Mouse (Mus musculus): ENCODE results near the gene Smarce1. TPM values are rescaled to one million over a fixed set of nuclear protein-coding genes. Genes with fewer than 3 reads are reported as not detected.
A peak's percentile ranks its signal among the peaks of the same experiment; 100 is the strongest.

The Smarce1 gene
- polyA plus RNA-seq, 1 experiment from 2014 or later, result 154 TPM

DNA sequence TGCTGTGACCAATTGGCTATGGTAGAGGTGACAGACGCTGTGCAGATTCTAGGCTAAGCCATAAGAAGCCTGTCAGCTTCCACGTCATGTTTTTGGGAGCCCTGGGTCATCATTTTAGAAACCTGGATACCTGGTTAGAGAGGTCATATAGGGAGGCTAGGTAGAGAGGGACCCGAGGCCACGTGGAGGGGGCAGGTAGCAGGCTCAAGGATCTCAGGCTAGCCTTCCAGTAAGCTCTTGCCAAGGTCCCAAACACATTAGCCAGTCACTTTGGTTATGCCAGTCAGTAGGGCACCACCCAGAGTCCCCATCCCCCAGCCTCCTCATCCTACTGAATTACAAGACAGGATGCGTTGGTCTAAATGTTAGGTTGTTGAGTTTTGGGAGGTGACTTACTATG, 11.2 kb upstream of the Smarce1 start:
- Histone ChIP-seq H3K4me1 (replicated peaks; ENCODE audit: insufficient read depth, low read length) (0 out of 2 replicates have a peak, but pooled peaks cover 7% of the 10 kb centered on the region), H3K9me3 (replicated peaks; ENCODE audit: low read length) (no peaks in the 10 kb centered on the region), H3K27ac (no peak overlapping the region), H3K4me2 (ENCODE audit: low read length) (no peak overlapping the region), H3K4me3 (replicated peaks; ENCODE audit: low read depth, low read length) (no peak overlapping the region), H3K27me3 (ENCODE audit: insufficient read depth, low read length) (no peaks in the 10 kb centered on the region), H3K36me3 (ENCODE audit: insufficient read depth, low read length) (no peaks in the 10 kb centered on the region), H3K9ac (ENCODE audit: low read depth, low read length) (no peak overlapping the region)
- no peak for TF ChIP-seq CTCF (IDR thresholded peaks at IDR 0.05; ENCODE audit: low read depth)
- WGBS, result 79% methylated on average over 5 of the region's 5 CpGs
- no peak for ATAC-seq (replicated peaks; ENCODE audit: low FRiP score, low read depth)
- DNase-seq (ENCODE audit: low spot score), result no peak

DNA sequence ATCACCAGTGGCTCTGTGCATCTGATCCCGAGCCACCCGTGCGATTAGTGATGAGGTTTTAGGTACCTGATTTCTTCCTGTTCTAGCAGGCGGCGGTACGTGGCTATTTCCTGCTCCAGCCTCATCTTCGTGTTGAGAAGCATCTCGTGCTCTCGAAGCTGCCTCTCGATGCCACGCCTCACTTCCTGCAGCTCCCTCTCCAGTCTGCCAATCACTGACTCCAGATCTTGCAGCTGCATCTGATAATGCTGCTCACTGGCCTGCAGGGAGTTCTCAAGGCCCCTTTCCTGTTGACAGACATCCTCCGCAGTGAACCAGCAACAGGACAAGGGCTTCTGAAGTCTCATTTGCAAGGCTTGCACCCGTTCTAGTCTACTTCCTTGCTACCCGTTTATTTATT, 7.7 kb upstream of the Smarce1 start:
- TF ChIP-seq CTCF (IDR thresholded peaks at IDR 0.05; ENCODE audit: low read depth), result no peak
- DNase-seq (ENCODE audit: low spot score) (peak; percentile 7), ATAC-seq (replicated peaks; ENCODE audit: low FRiP score, low read depth) (no peak)
- H3K9ac ChIP-seq (ENCODE audit: low read depth, low read length), result no peak overlapping the region
- H3K4me1 ChIP-seq (replicated peaks; ENCODE audit: insufficient read depth, low read length), result no peaks in the 10 kb centered on the region
- H3K27me3 ChIP-seq (ENCODE audit: insufficient read depth, low read length), result no peaks in the 10 kb centered on the region
- H3K27ac ChIP-seq, result no peak overlapping the region
- no peaks in the 10 kb centered on the region for H3K9me3 ChIP-seq (replicated peaks; ENCODE audit: low read length)
- H3K36me3 ChIP-seq (ENCODE audit: insufficient read depth, low read length), result no peaks in the 10 kb centered on the region
- H3K4me2 ChIP-seq (ENCODE audit: low read length), result no peak overlapping the region
- no peak overlapping the region for H3K4me3 ChIP-seq (replicated peaks; ENCODE audit: low read depth, low read length)
- WGBS, result 50% methylated on average over 14 of the region's 14 CpGs

DNA sequence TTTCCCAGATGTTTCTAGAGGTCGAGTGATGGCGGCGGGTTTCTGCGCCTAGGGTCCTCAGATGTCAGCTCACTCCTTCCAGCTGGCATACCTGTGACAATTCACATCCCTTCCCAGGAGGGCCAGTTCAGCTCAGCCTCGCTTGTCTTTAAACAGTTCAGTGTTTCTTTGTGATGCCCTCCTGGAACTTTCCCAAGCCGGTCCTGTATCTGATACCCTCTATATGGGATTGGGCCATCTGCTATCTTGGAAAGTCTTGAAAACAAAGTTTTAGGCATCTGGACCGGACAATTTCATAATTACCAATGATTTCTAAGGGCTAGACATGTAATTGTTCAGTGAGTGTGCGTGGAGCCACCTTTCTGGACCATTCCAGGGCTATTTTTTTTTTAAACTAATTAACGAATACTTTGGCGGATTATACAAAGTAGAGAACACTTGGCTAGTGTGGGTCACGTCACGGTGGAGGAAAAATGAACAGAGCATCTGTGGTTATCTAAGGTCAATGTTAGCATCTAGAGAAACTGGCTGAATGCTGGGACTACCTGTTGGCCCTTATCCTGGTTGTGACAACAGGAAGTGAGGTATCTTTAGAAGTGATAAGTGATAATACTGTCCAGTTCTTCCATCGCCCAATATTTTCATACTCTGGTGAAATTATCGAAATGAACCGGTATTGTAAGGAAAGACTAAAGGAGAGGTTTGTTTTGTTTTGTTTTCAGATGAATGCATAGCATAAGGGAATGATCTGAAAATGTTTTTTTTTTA, 416 bp upstream of the Smarce1 start:
- 23% methylated on average over 15 of the region's 15 CpGs for WGBS
- Histone ChIP-seq H3K4me1 (replicated peaks; ENCODE audit: insufficient read depth, low read length) (0 out of 2 replicates have a peak, but pooled peaks cover 6% of the 10 kb centered on the region), H3K4me2 (ENCODE audit: low read length) (peak overlapping the region; percentile 59), H3K4me3 (replicated peaks; ENCODE audit: low read depth, low read length) (peak overlapping the region; percentile 94), H3K27me3 (ENCODE audit: insufficient read depth, low read length) (no peaks in the 10 kb centered on the region), H3K27ac (peak overlapping the region; percentile 99), H3K9ac (ENCODE audit: low read depth, low read length) (peak overlapping the region; percentile 97), H3K36me3 (ENCODE audit: insufficient read depth, low read length) (peaks cover 4% of the 10 kb centered on the region; the same call in 1 of the 2 replicates), H3K9me3 (replicated peaks; ENCODE audit: low read length) (no peaks in the 10 kb centered on the region)
- TF ChIP-seq CTCF (IDR thresholded peaks at IDR 0.05; ENCODE audit: low read depth), result no peak
- DNase-seq (ENCODE audit: low spot score) (no peak), ATAC-seq (replicated peaks; ENCODE audit: low FRiP score, low read depth) (no peak; the same call in 1 of the 2 replicates)

DNA sequence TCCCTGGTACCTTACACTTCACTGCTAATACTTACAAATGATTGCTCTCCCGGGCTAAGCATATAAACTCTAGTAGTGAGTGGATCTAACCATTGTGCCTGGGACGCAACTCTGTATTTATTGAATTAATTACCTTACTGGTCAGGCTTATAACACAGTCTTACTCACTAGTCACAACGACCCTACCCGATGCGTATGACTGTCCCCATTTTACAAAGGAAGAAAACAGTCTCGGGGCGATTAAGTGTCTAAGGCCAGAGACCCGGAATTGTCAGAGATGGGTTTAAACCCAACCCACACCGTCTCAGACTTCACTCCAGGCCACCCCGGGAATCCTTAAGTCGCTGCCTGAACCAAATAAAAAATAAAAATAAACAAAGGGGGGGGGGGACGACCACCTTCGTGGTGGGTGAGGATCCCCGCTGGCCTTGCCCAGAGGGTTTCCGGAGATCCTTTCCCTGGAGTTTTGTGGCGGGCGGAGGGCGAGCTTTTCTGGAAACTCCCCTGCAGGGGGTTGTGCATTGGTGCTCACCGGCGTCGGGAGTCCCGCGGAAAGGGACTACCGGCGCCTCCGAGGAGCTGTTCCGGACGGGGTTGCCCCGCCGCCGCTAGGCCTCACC, 1.1 kb downstream of the Smarce1 start:
- DNase-seq (ENCODE audit: low spot score) (peak; percentile 30), ATAC-seq (replicated peaks; ENCODE audit: low FRiP score, low read depth) (no peak)
- 0 out of 2 replicates have a peak, but pooled peaks cover 6% of the 10 kb centered on the region for H3K4me1 ChIP-seq (replicated peaks; ENCODE audit: insufficient read depth, low read length)
- H3K9me3 ChIP-seq (replicated peaks; ENCODE audit: low read length), result no peaks in the 10 kb centered on the region
- no peaks in the 10 kb centered on the region for H3K27me3 ChIP-seq (ENCODE audit: insufficient read depth, low read length)
- H3K4me2 ChIP-seq (ENCODE audit: low read length), result peak overlapping the region; percentile 59
- peak overlapping the region; percentile 99 for H3K27ac ChIP-seq
- peak overlapping the region; percentile 97 for H3K9ac ChIP-seq (ENCODE audit: low read depth, low read length)
- TF ChIP-seq CTCF (IDR thresholded peaks at IDR 0.05; ENCODE audit: low read depth), result no peak
- under 1% methylated on average over 31 of the region's 31 CpGs for WGBS
- H3K4me3 ChIP-seq (replicated peaks; ENCODE audit: low read depth, low read length), result peak overlapping the region; percentile 94
- peaks cover 13% of the 10 kb centered on the region for H3K36me3 ChIP-seq (ENCODE audit: insufficient read depth, low read length)

DNA sequence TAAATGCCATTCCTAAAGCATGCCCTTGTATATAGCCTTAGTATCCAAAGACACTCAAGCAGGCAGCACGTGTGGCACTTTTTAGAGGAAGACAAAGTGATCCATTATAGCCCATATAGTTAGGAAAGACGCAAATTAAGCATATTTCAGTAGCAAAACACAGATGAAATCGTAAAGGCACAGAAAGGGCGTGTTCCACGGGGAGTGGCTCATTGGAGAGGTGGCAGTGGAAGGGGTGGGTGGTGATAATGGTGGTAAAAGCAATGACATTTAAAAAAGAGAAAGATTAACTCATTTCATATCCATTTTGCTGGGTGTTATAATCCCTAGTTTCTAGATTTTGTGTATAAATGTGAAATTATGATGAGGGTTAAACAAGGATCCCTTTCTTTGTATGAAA, 4.5 kb downstream of the Smarce1 start:
- Histone ChIP-seq H3K27me3 (ENCODE audit: insufficient read depth, low read length) (no peaks in the 10 kb centered on the region), H3K9me3 (replicated peaks; ENCODE audit: low read length) (no peaks in the 10 kb centered on the region), H3K36me3 (ENCODE audit: insufficient read depth, low read length) (peaks cover 28% of the 10 kb centered on the region), H3K4me2 (ENCODE audit: low read length) (no peak overlapping the region), H3K4me1 (replicated peaks; ENCODE audit: insufficient read depth, low read length) (0 out of 2 replicates have a peak, but pooled peaks cover 5% of the 10 kb centered on the region), H3K9ac (ENCODE audit: low read depth, low read length) (no peak overlapping the region), H3K27ac (no peak overlapping the region), H3K4me3 (replicated peaks; ENCODE audit: low read depth, low read length) (no peak overlapping the region)
- no peak for DNase-seq (ENCODE audit: low spot score)
- whole genome bisulfite sequencing, result 86% methylated on average over 5 of the region's 5 CpGs
- ATAC-seq (replicated peaks; ENCODE audit: low FRiP score, low read depth), result no peak
- no peak for TF ChIP-seq CTCF (IDR thresholded peaks at IDR 0.05; ENCODE audit: low read depth)

DNA sequence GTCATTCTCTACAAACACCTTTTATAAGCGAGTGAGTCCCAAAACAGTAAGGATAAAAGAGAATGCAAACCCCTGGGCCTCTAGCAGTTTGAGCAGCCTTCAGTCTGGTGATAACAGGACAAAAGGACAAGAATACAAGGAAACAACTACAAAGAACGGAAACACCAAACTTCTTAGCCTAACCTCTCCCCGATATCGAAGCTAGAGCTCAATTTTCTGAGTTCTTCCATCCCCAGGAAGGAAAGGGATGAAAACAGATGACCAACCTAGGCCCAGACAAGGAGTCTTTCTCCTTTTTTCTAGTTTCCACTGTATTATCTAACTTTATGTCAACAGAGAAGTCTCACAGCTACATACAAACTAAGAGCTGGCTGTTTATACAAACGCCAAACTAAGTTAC, 7.5 kb downstream of the Smarce1 start:
- 73% methylated on average over 5 of the region's 5 CpGs for WGBS
- no peaks in the 10 kb centered on the region for H3K9me3 ChIP-seq (replicated peaks; ENCODE audit: low read length)
- no peak overlapping the region for H3K27ac ChIP-seq
- H3K4me3 ChIP-seq (replicated peaks; ENCODE audit: low read depth, low read length), result no peak overlapping the region
- H3K9ac ChIP-seq (ENCODE audit: low read depth, low read length), result no peak overlapping the region
- DNase-seq (ENCODE audit: low spot score), result no peak
- no peaks in the 10 kb centered on the region for H3K27me3 ChIP-seq (ENCODE audit: insufficient read depth, low read length)
- no peak for ATAC-seq (replicated peaks; ENCODE audit: low FRiP score, low read depth)
- peaks cover 41% of the 10 kb centered on the region for H3K36me3 ChIP-seq (ENCODE audit: insufficient read depth, low read length)
- no peak for TF ChIP-seq CTCF (IDR thresholded peaks at IDR 0.05; ENCODE audit: low read depth)
- H3K4me1 ChIP-seq (replicated peaks; ENCODE audit: insufficient read depth, low read length), result no peaks in the 10 kb centered on the region
- H3K4me2 ChIP-seq (ENCODE audit: low read length), result no peak overlapping the region
